Mouse (Mus musculus) kidney, embryonic 14.5 days (tissue): ENCODE data around the gene B3galt2. TPM values are rescaled to one million over a fixed set of nuclear protein-coding genes. Genes with fewer than 3 reads are reported as not detected.

Source experiments
- ATAC-seq: fragments of 200-750 bp; cut with Nextera tagmentation; 2 replicates; pipeline ENCODE4 v1.8.0; 2017; ENCODE audit warnings: moderate number of reproducible peaks, mild to moderate bottlenecking, moderate TSS enrichment, moderate library complexity; ENCODE audit not compliant: low FRiP score, low TSS enrichment
- H3K27ac ChIP-seq: fragments of 300-500 bp; sonication (generic); 2 replicates; pipeline ENCODE4 v1.5.1; 2014; ENCODE audit warnings: low read depth, mild to moderate bottlenecking, low read length, moderate library complexity, mixed read lengths
- H3K27me3 ChIP-seq: fragments of 300-500 bp; sonication (generic); 2 replicates; pipeline ENCODE4 v1.6.1; 2014; ENCODE audit warnings: mild to moderate bottlenecking, low read length; ENCODE audit not compliant: control insufficient read depth, insufficient read depth
- H3K36me3 ChIP-seq: fragments of 300-500 bp; sonication (generic); 2 replicates; pipeline ENCODE4 v1.6.1; 2014; ENCODE audit warnings: low read length, mixed read lengths; ENCODE audit not compliant: control insufficient read depth, insufficient read depth
- H3K4me1 ChIP-seq: fragments of 300-500 bp; sonication (generic); 2 replicates; pipeline ENCODE4 v1.6.1; 2014; ENCODE audit warnings: low read length, mixed read lengths; ENCODE audit not compliant: control insufficient read depth, insufficient read depth
- H3K4me2 ChIP-seq: fragments of 300-500 bp; sonication (generic); replicated peaks from 2 replicates; pipeline ENCODE4 v1.6.1; 2014; ENCODE audit warnings: low read depth, mild to moderate bottlenecking, low read length
- H3K4me3 ChIP-seq: fragments of 300-500 bp; sonication (generic); 2 replicates; pipeline ENCODE4 v1.5.1; 2014; ENCODE audit warnings: mild to moderate bottlenecking, low read length
- H3K9ac ChIP-seq: fragments of 300-500 bp; sonication (generic); 2 replicates; pipeline ENCODE4 v1.6.1; 2014; ENCODE audit warnings: low read depth, mild to moderate bottlenecking, low read length, moderate library complexity
- H3K9me3 ChIP-seq: fragments of 300-500 bp; sonication (generic); 2 replicates; pipeline ENCODE4 v1.6.1; 2016; ENCODE audit warnings: low read length; ENCODE audit not compliant: control insufficient read depth
- WGBS: fragments of 180-500 bp; shearing (Covaris S2); extraction: QIAGEN DNeasy Blood & Tissue Kit; methylation state at CpG from one replicate; pipeline ENCODE4 v1.1.7; 2014; 5-methylcytosine and 5-hydroxymethylcytosine counted together
- polyA plus RNA-seq: library from polyadenylated mRNA; unstranded; fragments of >200 nt; fragmentation: Nextera tagmentation; extraction: Ambion mirVana; gene quantifications from 2 replicates; pipeline ENCODE4 v1.2.1, GENCODE M21; 2014

Gene B3galt2
- polyA plus RNA-seq, 1 experiment from 2014 or later: 0.64 TPM

DNA sequence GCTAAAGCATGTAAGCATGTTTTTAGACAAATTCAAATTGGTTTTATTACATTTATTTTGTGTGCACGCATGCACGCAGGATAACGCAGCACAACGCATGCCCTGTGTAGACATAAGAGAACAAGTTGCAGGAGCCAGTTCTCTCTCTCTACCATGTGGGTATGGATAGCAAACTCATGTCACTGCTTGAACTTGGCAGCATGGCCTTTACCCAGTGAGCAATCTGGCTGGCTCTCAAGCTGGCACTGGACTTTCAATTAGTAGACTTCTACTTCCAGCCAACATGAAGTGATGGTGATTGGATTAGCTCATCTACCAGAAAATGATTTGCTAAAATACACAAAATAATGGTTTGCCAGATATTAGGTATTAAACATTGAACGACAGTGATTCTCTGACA is 40.6 kb downstream of the B3galt2 start:
- no peak overlapping the region for H3K4me3 ChIP-seq
- H3K9ac ChIP-seq: no peak overlapping the region
- no peaks in the 10 kb centered on the region for H3K9me3 ChIP-seq
- no peak overlapping the region for H3K4me2 ChIP-seq
- no peak for ATAC-seq
- peaks cover 44% of the 10 kb centered on the region for H3K36me3 ChIP-seq
- no peaks in the 10 kb centered on the region for H3K4me1 ChIP-seq
- no peak overlapping the region for H3K27ac ChIP-seq
- WGBS: 98% methylated on average over 5 of the region's 5 CpGs
- no peaks in the 10 kb centered on the region for H3K27me3 ChIP-seq

DNA sequence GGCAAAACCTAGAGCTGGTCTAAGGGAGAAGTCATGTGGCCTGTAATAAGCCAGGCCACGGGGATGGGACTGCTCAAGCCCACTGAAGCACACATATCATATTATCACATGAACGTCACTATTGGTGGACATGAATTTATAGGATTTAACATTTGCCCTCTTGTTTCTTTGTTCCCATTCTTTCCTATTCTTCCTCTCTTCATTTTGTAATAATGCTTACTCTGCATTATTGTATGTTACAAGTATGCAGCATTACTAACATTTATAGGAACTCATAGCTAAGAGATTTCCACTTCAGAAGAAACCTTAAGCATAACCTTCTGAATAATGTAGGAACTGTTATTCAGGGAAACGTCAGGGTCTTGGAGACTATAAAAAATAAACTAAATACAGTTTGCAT is 44.4 kb downstream of the B3galt2 start:
- no peaks in the 10 kb centered on the region for H3K9me3 ChIP-seq
- no peaks in the 10 kb centered on the region for H3K27me3 ChIP-seq
- no peak overlapping the region for H3K27ac ChIP-seq
- no peak overlapping the region for H3K4me2 ChIP-seq
- H3K4me1 ChIP-seq: no peaks in the 10 kb centered on the region
- WGBS: 89% methylated on average over 3 of the region's 3 CpGs
- no peak overlapping the region for H3K9ac ChIP-seq
- peaks cover 53% of the 10 kb centered on the region for H3K36me3 ChIP-seq
- no peak overlapping the region for H3K4me3 ChIP-seq
- no peak for ATAC-seq

DNA sequence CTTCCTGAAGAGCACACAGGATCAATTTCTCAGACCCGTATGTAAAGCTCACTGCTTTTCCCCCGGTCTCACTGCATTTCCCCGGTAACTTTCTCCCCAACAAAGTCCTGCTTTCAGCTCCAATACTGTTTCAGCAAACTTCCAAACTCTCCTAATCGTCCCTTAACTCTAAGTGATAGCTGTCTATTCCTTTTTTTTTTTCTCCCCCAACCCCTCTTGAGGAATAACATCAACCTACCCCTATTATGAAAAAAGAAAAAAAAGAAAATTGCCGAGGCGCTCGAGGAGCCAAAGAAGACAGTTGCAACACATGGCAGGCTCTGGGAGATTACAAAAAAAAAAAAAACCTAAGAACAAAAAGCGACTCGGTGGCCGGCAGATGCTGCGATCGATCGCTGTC is 61.3 kb downstream of the B3galt2 start:
- no peaks in the 10 kb centered on the region for H3K9me3 ChIP-seq
- peak overlapping the region; percentile 93 for H3K9ac ChIP-seq
- ATAC-seq: no peak
- peak overlapping the region; percentile 87; the same call in 1 of the 2 replicates for H3K27ac ChIP-seq
- peaks cover 10% of the 10 kb centered on the region; the same call in 1 of the 2 replicates for H3K36me3 ChIP-seq
- H3K4me1 ChIP-seq: no peaks in the 10 kb centered on the region
- no peaks in the 10 kb centered on the region for H3K27me3 ChIP-seq
- peak overlapping the region; percentile 84 for H3K4me3 ChIP-seq
- peak overlapping the region; percentile 71 for H3K4me2 ChIP-seq
- WGBS: under 1% methylated on average over 13 of the region's 13 CpGs

DNA sequence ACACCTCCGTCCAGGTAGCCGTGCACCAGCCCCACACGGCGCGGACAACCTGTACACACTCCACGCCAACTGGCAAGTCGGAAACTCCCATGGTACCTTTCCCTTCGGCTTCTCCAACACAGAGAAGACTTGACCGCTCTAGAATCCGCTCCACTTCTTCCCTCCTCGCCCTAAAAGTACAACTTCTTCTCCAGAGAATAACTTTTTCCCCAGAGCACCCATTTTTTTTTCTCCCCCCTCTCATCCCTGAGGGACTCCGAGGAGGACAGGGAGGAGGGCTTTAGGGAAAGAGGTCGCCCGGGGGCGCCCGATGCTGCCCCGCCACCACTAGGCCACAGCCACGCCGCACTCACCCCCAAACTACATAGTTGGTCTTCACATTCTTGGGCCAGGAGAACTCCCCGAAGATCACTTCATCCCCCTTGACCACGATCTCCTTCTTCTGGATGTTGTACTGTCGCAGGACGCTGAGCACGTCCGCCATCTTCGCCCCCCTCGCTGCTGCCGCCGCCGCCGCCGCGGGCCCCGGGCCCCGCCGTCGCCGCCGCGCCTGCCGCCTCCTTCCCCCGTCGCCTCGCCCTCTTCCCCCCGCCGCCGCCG is 61.8 kb downstream of the B3galt2 start:
- Histone ChIP-seq H3K9ac (peak overlapping the region; percentile 93), H3K27ac (peak overlapping the region; percentile 87), H3K27me3 (no peaks in the 10 kb centered on the region), H3K9me3 (no peaks in the 10 kb centered on the region), H3K4me1 (no peaks in the 10 kb centered on the region), H3K36me3 (peaks cover 6% of the 10 kb centered on the region; the same call in 1 of the 2 replicates), H3K4me2 (peak overlapping the region; percentile 71), H3K4me3 (peak overlapping the region; percentile 84)
- WGBS: 1% methylated on average over 33 of the region's 48 CpGs
- peak; percentile 72 for ATAC-seq

DNA sequence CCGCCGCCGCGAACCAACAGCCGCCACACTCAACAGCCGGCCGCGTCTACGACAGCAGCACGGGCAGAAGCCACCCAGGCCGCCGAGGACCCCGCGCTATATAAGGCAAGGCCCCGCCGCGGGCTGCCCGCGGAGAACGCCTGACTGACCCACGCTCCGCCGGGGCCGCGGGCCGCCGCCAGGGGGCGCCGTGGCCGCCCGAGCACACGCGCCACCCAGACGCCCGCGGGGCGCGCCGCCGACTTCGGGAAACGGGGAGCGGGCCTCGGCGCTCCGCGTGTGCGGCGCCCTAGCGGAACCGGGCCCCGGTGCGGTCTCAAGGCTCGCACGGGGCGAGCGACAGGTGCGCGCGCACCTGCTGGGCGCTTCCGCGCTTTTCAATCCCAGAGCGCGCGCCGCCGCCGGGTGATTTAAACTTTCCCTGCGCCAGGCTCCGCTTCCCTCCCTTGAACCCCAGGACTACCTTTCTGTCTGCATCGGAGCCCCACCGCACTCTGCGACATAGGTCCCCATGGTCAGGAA is 62.3 kb downstream of the B3galt2 start, which contains the start of gene Cdc73:
Gene Cdc73 (minus strand): TSS at position 153 of the 522 bp plus-strand sequence.
- H3K4me3 ChIP-seq: peak within 1 kb of the TSS; percentile 84
- H3K9ac ChIP-seq: peak within 1 kb of the TSS; percentile 93
- peak; percentile 99 for ATAC-seq
- peaks cover 4% of the 10 kb centered on the region; the same call in 1 of the 2 replicates for H3K36me3 ChIP-seq
- no peaks in the 10 kb centered on the region for H3K4me1 ChIP-seq
- 0% methylated on average over 41 of the region's 74 CpGs for WGBS
- no peaks in the 10 kb centered on the region for H3K9me3 ChIP-seq
- H3K27me3 ChIP-seq: no peaks in the 10 kb centered on the region
- peak within 1 kb of the TSS; percentile 87 for H3K27ac ChIP-seq
- peak within 1 kb of the TSS; percentile 71 for H3K4me2 ChIP-seq

Other genes starting within 250 kb of the B3galt2 start
- 27.3 and 28.7 TPM in 2 replicates for gene Cdc73, start 62.2 kb downstream of the B3galt2 start, polyA plus RNA-seq
- gene Glrx2, start 75.7 kb downstream of the B3galt2 start, polyA plus RNA-seq: 74.9 and 76.5 TPM in 2 replicates
- 11.3 and 17.4 TPM in 2 replicates for gene Trove2, start 136.4 kb downstream of the B3galt2 start, polyA plus RNA-seq
- gene Uchl5, start 136.6 kb downstream of the B3galt2 start, polyA plus RNA-seq: 87.0 and 102 TPM in 2 replicates